Mouse (Mus musculus) megakaryocyte, embryonic 14.5 days (primary cell): ENCODE measurements at regions not wholly inside any gene's neighbourhood (a gene's known extent, or its start where the extent isn't known, plus 50 kb on each side); places are given as distances from the start of the nearest gene placed in this dataset.

Source experiments
- FLI1 ChIP-seq: IDR thresholded peaks from 2 replicates; pipeline ENCODE4 v1.6.1; 2012; ENCODE audit warnings: low read length, inconsistent platforms, mixed read lengths
- GATA1 ChIP-seq: IDR thresholded peaks from 3 replicates; pipeline ENCODE4 v1.6.1; 2012; ENCODE audit warnings: mixed read lengths, low read length, inconsistent platforms, borderline replicate concordance

- no peak for TF ChIP-seq FLI1
- no peak for TF ChIP-seq GATA1
Measured at GRCm38 (mm10) chr15:72150581-72150980, 1683.8 kb upstream of the Gm6569 start.
